In genomic region chr11:72607469-72608070, GRCm38 (mm10) we compare ENCODE assay signal across 8 mouse cellular contexts. TPM values are rescaled to one million over a fixed set of nuclear protein-coding genes. Genes with fewer than 3 reads are reported as not detected.
A peak's percentile ranks its signal among the peaks of the same experiment; 100 is the strongest.
DNase-seq lines count a peak whose midpoint lies in the region; ATAC-seq and TF ChIP-seq lines count a peak whose summit lies in the region.

No protein-coding gene starts in this region.

- H3K9me3 ChIP-seq in embryonic facial prominence, embryonic 14.5 days (ENCODE audit: control insufficient read depth, low read length) = no peaks in the 10 kb centered on the region
- H3K9me3 ChIP-seq in heart, embryonic 11.5 days (replicated peaks; ENCODE audit: control insufficient read depth, low read length) = no peaks in the 10 kb centered on the region
- no peaks in the 10 kb centered on the region for H3K9me3 ChIP-seq in kidney, embryonic 14.5 days (ENCODE audit: control insufficient read depth, low read length)
- no peaks in the 10 kb centered on the region for H3K9me3 ChIP-seq in liver, postnatal 0 days (ENCODE audit: low read length)
- no peaks in the 10 kb centered on the region for H3K9me3 ChIP-seq in neural tube, embryonic 13.5 days

- no peak for TF ChIP-seq EP300 in liver, postnatal 0 days (IDR thresholded peaks at IDR 0.05; ENCODE audit: low read depth)

- 0 out of 2 replicates have a peak, but pooled peaks cover 5% of the 10 kb centered on the region for H3K4me1 ChIP-seq in embryonic facial prominence, embryonic 14.5 days (ENCODE audit: control insufficient read depth, insufficient read depth, low read length)
- H3K4me1 ChIP-seq in heart, embryonic 11.5 days (ENCODE audit: control insufficient read depth, insufficient read depth, low read length) = peaks cover 14% of the 10 kb centered on the region; the same call in 1 of the 2 replicates
- H3K4me1 ChIP-seq in kidney, embryonic 14.5 days (ENCODE audit: control insufficient read depth, insufficient read depth, low read length) = 0 out of 2 replicates have a peak, but pooled peaks cover 5% of the 10 kb centered on the region
- H3K4me1 ChIP-seq in liver, postnatal 0 days (ENCODE audit: insufficient read depth) = peaks cover 16% of the 10 kb centered on the region
- peaks cover 28% of the 10 kb centered on the region for H3K4me1 ChIP-seq in neural tube, embryonic 13.5 days (replicated peaks)
- no peaks in the 10 kb centered on the region for H3K4me1 ChIP-seq in thymus, adult 2 months (replicated peaks; ENCODE audit: control insufficient read depth, insufficient read depth, low read length)

- no peak for TF ChIP-seq POLR2A in thymus, adult 2 months (IDR thresholded peaks at IDR 0.05; ENCODE audit: control insufficient read depth, extremely low read depth, insufficient read depth, low read length, poor library complexity)

- WGBS in embryonic facial prominence, embryonic 14.5 days = 0% methylated on average over 5 of the region's 79 CpGs
- WGBS in heart, embryonic 11.5 days (ENCODE audit: insufficient replicate concordance) = 1% methylated on average over 68 of the region's 79 CpGs
- under 1% methylated on average over 52 of the region's 79 CpGs for WGBS in kidney, embryonic 14.5 days
- WGBS in liver, postnatal 0 days (ENCODE audit: insufficient replicate concordance) = 0% methylated on average over 52 of the region's 79 CpGs
- under 1% methylated on average over 79 of the region's 79 CpGs for WGBS in neural tube, embryonic 13.5 days
- WGBS in thymus, adult 2 months = under 1% methylated on average over 75 of the region's 79 CpGs

- H3K4me2 ChIP-seq in embryonic facial prominence, embryonic 14.5 days (ENCODE audit: low read depth, low read length) = peak overlapping the region; percentile 83
- H3K4me2 ChIP-seq in heart, embryonic 11.5 days = peak overlapping the region; percentile 77
- peak overlapping the region; percentile 58 for H3K4me2 ChIP-seq in kidney, embryonic 14.5 days (replicated peaks; ENCODE audit: low read depth, low read length)
- peak overlapping the region; percentile 88 for H3K4me2 ChIP-seq in liver, postnatal 0 days (ENCODE audit: low read depth, low read length)
- peak overlapping the region; percentile 58 for H3K4me2 ChIP-seq in neural tube, embryonic 13.5 days

- H3K27ac ChIP-seq in embryonic facial prominence, embryonic 14.5 days (replicated peaks; ENCODE audit: low read depth, low read length) = peak overlapping the region; percentile 99
- peak overlapping the region; percentile 100 for H3K27ac ChIP-seq in heart, embryonic 11.5 days (ENCODE audit: low read depth, low read length)
- H3K27ac ChIP-seq in kidney, embryonic 14.5 days (ENCODE audit: low read depth, low read length) = peak overlapping the region; percentile 96
- H3K27ac ChIP-seq in liver, postnatal 0 days (ENCODE audit: low read depth) = peak overlapping the region; percentile 97
- H3K27ac ChIP-seq in neural tube, embryonic 13.5 days (replicated peaks) = peak overlapping the region; percentile 99
- peak overlapping the region; percentile 61 for H3K27ac ChIP-seq in thymus, adult 2 months (ENCODE audit: control insufficient read depth, insufficient read depth, low read length)

- H3K9ac ChIP-seq in embryonic facial prominence, embryonic 14.5 days (ENCODE audit: low read depth, low read length) = peak overlapping the region; percentile 98
- peak overlapping the region; percentile 99 for H3K9ac ChIP-seq in heart, embryonic 11.5 days (ENCODE audit: low read depth, low read length)
- peak overlapping the region; percentile 96 for H3K9ac ChIP-seq in kidney, embryonic 14.5 days (ENCODE audit: low read depth, low read length)
- H3K9ac ChIP-seq in liver, postnatal 0 days (replicated peaks) = peak overlapping the region; percentile 86
- peak overlapping the region; percentile 98 for H3K9ac ChIP-seq in neural tube, embryonic 13.5 days

- no peak for TF ChIP-seq CTCF in liver, postnatal 0 days (IDR thresholded peaks at IDR 0.05; ENCODE audit: low read depth)
- no peak for TF ChIP-seq CTCF in thymus, adult 2 months (IDR thresholded peaks at IDR 0.05; ENCODE audit: borderline replicate concordance, control insufficient read depth, extremely low read depth, insufficient read depth, low read length, poor library complexity)

- H3K27me3 ChIP-seq in embryonic facial prominence, embryonic 14.5 days (replicated peaks; ENCODE audit: control insufficient read depth, insufficient read depth, low read length) = no peaks in the 10 kb centered on the region
- H3K27me3 ChIP-seq in heart, embryonic 11.5 days (ENCODE audit: control insufficient read depth, insufficient read depth, low read length) = no peaks in the 10 kb centered on the region
- H3K27me3 ChIP-seq in kidney, embryonic 14.5 days (ENCODE audit: control insufficient read depth, insufficient read depth, low read length) = no peaks in the 10 kb centered on the region
- no peaks in the 10 kb centered on the region for H3K27me3 ChIP-seq in liver, postnatal 0 days (ENCODE audit: insufficient read depth, low read length)
- H3K27me3 ChIP-seq in neural tube, embryonic 13.5 days = no peaks in the 10 kb centered on the region
- H3K27me3 ChIP-seq in thymus, adult 2 months (ENCODE audit: control insufficient read depth, insufficient read depth, low read length) = no peaks in the 10 kb centered on the region

- DNase-seq in spleen, adult 18-20 months = peak; percentile 72 to 79
- DNase-seq in spleen, adult 12 weeks (ENCODE audit: low spot score) = no peak
- peak; percentile 82 for DNase-seq in embryonic facial prominence, embryonic 14.5 days (ENCODE audit: low spot score)
- peak; percentile 86 for DNase-seq in liver, postnatal 0 days
- DNase-seq in thymus, adult 2 months = peak; percentile 72

- H3K4me3 ChIP-seq in embryonic facial prominence, embryonic 14.5 days (ENCODE audit: low read depth, low read length) = peak overlapping the region; percentile 98
- H3K4me3 ChIP-seq in heart, embryonic 11.5 days (ENCODE audit: low read depth, low read length) = peak overlapping the region; percentile 98
- H3K4me3 ChIP-seq in kidney, embryonic 14.5 days (ENCODE audit: low read length) = peak overlapping the region; percentile 97
- H3K4me3 ChIP-seq in liver, postnatal 0 days (ENCODE audit: low read depth, low read length) = peak overlapping the region; percentile 99
- peak overlapping the region; percentile 97 for H3K4me3 ChIP-seq in neural tube, embryonic 13.5 days
- H3K4me3 ChIP-seq in thymus, adult 2 months (ENCODE audit: control insufficient read depth, insufficient read depth, low read length) = peak overlapping the region; percentile 82

- ATAC-seq in embryonic facial prominence, embryonic 14.5 days (ENCODE audit: low read depth) = peak; percentile 51
- peak; percentile 78 for ATAC-seq in heart, embryonic 11.5 days (replicated peaks; ENCODE audit: insufficient number of reproducible peaks, low FRiP score, low TSS enrichment)
- ATAC-seq in kidney, embryonic 14.5 days (ENCODE audit: low FRiP score, low TSS enrichment) = peak; percentile 68
- ATAC-seq in liver, postnatal 0 days = peak; percentile 69
- peak; percentile 61 for ATAC-seq in neural tube, embryonic 13.5 days (ENCODE audit: low read depth)

- no peaks in the 10 kb centered on the region for H3K36me3 ChIP-seq in embryonic facial prominence, embryonic 14.5 days (ENCODE audit: control insufficient read depth, insufficient read depth, low read length)
- H3K36me3 ChIP-seq in heart, embryonic 11.5 days (ENCODE audit: control insufficient read depth, insufficient read depth, low read length) = no peaks in the 10 kb centered on the region
- no peaks in the 10 kb centered on the region for H3K36me3 ChIP-seq in kidney, embryonic 14.5 days (ENCODE audit: control insufficient read depth, insufficient read depth, low read length)
- H3K36me3 ChIP-seq in liver, postnatal 0 days (replicated peaks; ENCODE audit: insufficient read depth, low read length) = no peaks in the 10 kb centered on the region
- no peaks in the 10 kb centered on the region for H3K36me3 ChIP-seq in neural tube, embryonic 13.5 days
- no peaks in the 10 kb centered on the region for H3K36me3 ChIP-seq in thymus, adult 2 months (ENCODE audit: control insufficient read depth, insufficient read depth, low read length)

RNA-seq across cellular contexts. Expression of gene Ube2g1, which starts 0.5 kb away (rescaled TPM):
- 58.5 and 66.8 TPM in 2 replicates for polyA plus RNA-seq in embryonic facial prominence, embryonic 14.5 days (2014; fragmentation: Nextera tagmentation; extraction: Ambion mirVana)
- polyA plus RNA-seq in heart, embryonic 11.5 days (2014; fragmentation: Nextera tagmentation; extraction: Ambion mirVana) = 68.3 and 68.8 TPM in 2 replicates
- 68.1 and 82.1 TPM in 2 replicates for polyA plus RNA-seq in kidney, embryonic 14.5 days (2014; fragmentation: Nextera tagmentation; extraction: Ambion mirVana)
- polyA plus RNA-seq in liver, postnatal 0 days (2015; fragmentation: Nextera tagmentation; extraction: Ambion mirVana) = 28.1 and 28.6 TPM in 2 replicates
- 108 and 121 TPM in 2 replicates for polyA plus RNA-seq in neural tube, embryonic 13.5 days (2015; fragmentation: Nextera tagmentation; extraction: Ambion mirVana)
- 13.3 and 14.8 TPM in 2 replicates for polyA plus RNA-seq in thymus, adult 2 months (2012; rRNA removed)

RNA-seq across cellular contexts. Expression of gene Spns3, which starts 57.3 kb away (rescaled TPM):
- polyA plus RNA-seq in embryonic facial prominence, embryonic 14.5 days (2014; fragmentation: Nextera tagmentation; extraction: Ambion mirVana) = 0.18 and 0.54 TPM in 2 replicates
- polyA plus RNA-seq in heart, embryonic 11.5 days (2014; fragmentation: Nextera tagmentation; extraction: Ambion mirVana) = 0.17 TPM in 1 of 2 replicates, not detected in the other
- polyA plus RNA-seq in kidney, embryonic 14.5 days (2014; fragmentation: Nextera tagmentation; extraction: Ambion mirVana) = 0.20 and 0.29 TPM in 2 replicates
- polyA plus RNA-seq in liver, postnatal 0 days (2015; fragmentation: Nextera tagmentation; extraction: Ambion mirVana) = 1.8 and 1.9 TPM in 2 replicates
- polyA plus RNA-seq in neural tube, embryonic 13.5 days (2015; fragmentation: Nextera tagmentation; extraction: Ambion mirVana) = 0.04 TPM in 1 of 2 replicates, not detected in the other
- polyA plus RNA-seq in thymus, adult 2 months (2012; rRNA removed) = 13.5 and 15.4 TPM in 2 replicates
